ENCODE assay signal across 11 mouse cellular contexts in genomic region chr16:43235317-43235716, GRCm38 (mm10).
DNase-seq lines count a peak whose midpoint lies in the region; ATAC-seq lines count a peak whose summit lies in the region.
"Had no signal": no experiment of that assay in that cellular context is flagged by ENCODE, and none has a peak within 500 bp of the region (broad histone marks: within the 10 kb centered on the region; RNA-seq: fewer than 3 reads in every experiment).

No protein-coding gene starts in this region.

- 60% methylated on average over 7 of the region's 7 CpGs for WGBS in heart, embryonic 13.5 days
- WGBS in forebrain, embryonic 16.5 days: 33% methylated on average over 7 of the region's 7 CpGs
- 69% methylated on average over 7 of the region's 7 CpGs for WGBS in liver, embryonic 13.5 days (ENCODE audit: insufficient replicate concordance)

- no peak overlapping the region for H3K9ac ChIP-seq in heart, embryonic 13.5 days
- H3K9ac ChIP-seq in forebrain, embryonic 16.5 days (replicated peaks; ENCODE audit: low read depth, low read length): no peak overlapping the region
- H3K9ac ChIP-seq in liver, embryonic 13.5 days: no peak overlapping the region
- H3K9ac ChIP-seq: midbrain, embryonic 13.5 days had no signal

- no peak for ATAC-seq in heart, embryonic 13.5 days (ENCODE audit: extremely low read depth, insufficient number of reproducible peaks, low FRiP score, low TSS enrichment)
- peak; percentile 33; the same call in 1 of the 2 replicates for ATAC-seq in forebrain, embryonic 16.5 days
- ATAC-seq in liver, embryonic 13.5 days (ENCODE audit: low read depth): 0 out of 2 replicates have a peak, but pooled peaks have one; percentile 50
- ATAC-seq: midbrain, embryonic 13.5 days had no signal

- H3K4me3 ChIP-seq in heart, embryonic 13.5 days: no peak overlapping the region
- H3K4me3 ChIP-seq in forebrain, embryonic 16.5 days (replicated peaks; ENCODE audit: low read length): no peak overlapping the region
- no peak overlapping the region for H3K4me3 ChIP-seq in liver, embryonic 13.5 days (replicated peaks)
- H3K4me3 ChIP-seq: midbrain, embryonic 13.5 days had no signal

- H3K27me3 ChIP-seq in heart, embryonic 13.5 days (replicated peaks): no peaks in the 10 kb centered on the region
- H3K27me3 ChIP-seq in forebrain, embryonic 16.5 days (replicated peaks; ENCODE audit: control insufficient read depth, insufficient read depth, low read length): no peaks in the 10 kb centered on the region
- no peaks in the 10 kb centered on the region for H3K27me3 ChIP-seq in liver, embryonic 13.5 days
- H3K27me3 ChIP-seq: midbrain, embryonic 13.5 days had no signal

- H3K27ac ChIP-seq in heart, embryonic 13.5 days (replicated peaks): no peak overlapping the region
- H3K27ac ChIP-seq in forebrain, embryonic 16.5 days (ENCODE audit: low read length): 0 out of 2 replicates have a peak overlapping the region, but pooled peaks have one; percentile 17
- no peak overlapping the region for H3K27ac ChIP-seq in liver, embryonic 13.5 days
- H3K27ac ChIP-seq: midbrain, embryonic 13.5 days had no signal

- H3K4me2 ChIP-seq in heart, embryonic 13.5 days: peak overlapping the region; percentile 31; the same call in 1 of the 2 replicates
- H3K4me2 ChIP-seq in forebrain, embryonic 16.5 days (ENCODE audit: low read length): peak overlapping the region; percentile 29
- H3K4me2 ChIP-seq in liver, embryonic 13.5 days: no peak overlapping the region
- H3K4me2 ChIP-seq: midbrain, embryonic 13.5 days had no signal

- no peaks in the 10 kb centered on the region for H3K36me3 ChIP-seq in heart, embryonic 13.5 days
- H3K36me3 ChIP-seq in forebrain, embryonic 16.5 days (ENCODE audit: control insufficient read depth, insufficient read depth): no peaks in the 10 kb centered on the region
- H3K36me3 ChIP-seq in liver, embryonic 13.5 days: no peaks in the 10 kb centered on the region
- H3K36me3 ChIP-seq: midbrain, embryonic 13.5 days had no signal

- no peak for DNase-seq in heart, postnatal 10 days
- DNase-seq in NIH3T3 (ENCODE audit: low read depth): peak; percentile 21
- no peak for DNase-seq in liver, embryonic 13.5 days
- DNase-seq in layer of hippocampus, adult 9-10 months (ENCODE audit: low spot score): no peak
- no peak for DNase-seq in spleen, postnatal 4 days (ENCODE audit: low spot score in 2 of 2)
- no peak for DNase-seq in cerebellum, postnatal 10 days
- DNase-seq: gastrocnemius, postnatal 14 days; right cerebral cortex, postnatal 4 days had no signal

- peaks cover 10% of the 10 kb centered on the region for H3K4me1 ChIP-seq in heart, embryonic 13.5 days
- H3K4me1 ChIP-seq in forebrain, embryonic 16.5 days (replicated peaks; ENCODE audit: control insufficient read depth, insufficient read depth, low read length): peaks cover 10% of the 10 kb centered on the region
- H3K4me1 ChIP-seq in liver, embryonic 13.5 days (replicated peaks): no peaks in the 10 kb centered on the region

- intact Hi-C loops in heart, postnatal 10 days (cut with DNase I): no loop called here

- H3K9me3 ChIP-seq in heart, embryonic 13.5 days: no peaks in the 10 kb centered on the region
- no peaks in the 10 kb centered on the region for H3K9me3 ChIP-seq in forebrain, embryonic 16.5 days (ENCODE audit: control insufficient read depth, low read length)
- H3K9me3 ChIP-seq in liver, embryonic 13.5 days (replicated peaks): no peaks in the 10 kb centered on the region
- H3K9me3 ChIP-seq: midbrain, embryonic 13.5 days had no signal
